Mouse (Mus musculus) midbrain, embryonic 12.5 days (tissue): ENCODE measurements around the gene Prmt3. TPM values are rescaled to one million over a fixed set of nuclear protein-coding genes. Genes with fewer than 3 reads are reported as not detected.
A peak's percentile ranks its signal among the peaks of the same experiment; 100 is the strongest.

Experiments used
- ATAC-seq: fragments of 200-750 bp; cut with Nextera tagmentation; 2 replicates; pipeline ENCODE4 v1.8.0; 2017; ENCODE audit warnings: low read depth, moderate TSS enrichment, moderate library complexity; ENCODE audit not compliant: low FRiP score
- H3K27ac ChIP-seq: fragments of 300-500 bp; sonication (generic); replicated peaks from 2 replicates; pipeline ENCODE4 v1.5.1; 2016; ENCODE audit warnings: mild to moderate bottlenecking
- H3K27me3 ChIP-seq: fragments of 300-500 bp; sonication (generic); 2 replicates; pipeline ENCODE4 v1.6.1; 2016; ENCODE audit warnings: mild to moderate bottlenecking
- H3K36me3 ChIP-seq: fragments of 300-500 bp; sonication (generic); 2 replicates; pipeline ENCODE4 v1.6.1; 2016
- H3K4me1 ChIP-seq: fragments of 300-500 bp; sonication (generic); 2 replicates; pipeline ENCODE4 v1.6.1; 2016
- H3K4me2 ChIP-seq: fragments of 300-500 bp; sonication (generic); replicated peaks from 2 replicates; pipeline ENCODE4 v1.6.1; 2016; ENCODE audit warnings: mild to moderate bottlenecking, moderate library complexity
- H3K4me3 ChIP-seq: fragments of 300-500 bp; sonication (generic); 2 replicates; pipeline ENCODE4 v1.5.1; 2016; ENCODE audit warnings: mild to moderate bottlenecking
- H3K9ac ChIP-seq: fragments of 300-500 bp; sonication (generic); replicated peaks from 2 replicates; pipeline ENCODE4 v1.6.1; 2016; ENCODE audit warnings: mild to moderate bottlenecking, moderate library complexity
- H3K9me3 ChIP-seq: fragments of 300-500 bp; sonication (generic); 2 replicates; pipeline ENCODE4 v1.6.1; 2016; ENCODE audit warnings: mild to moderate bottlenecking
- WGBS: fragments of 180-500 bp; shearing (Covaris S2); methylation state at CpG from one replicate; pipeline ENCODE4 v1.1.7; 2016; 5-methylcytosine and 5-hydroxymethylcytosine counted together
- polyA plus RNA-seq: library from polyadenylated mRNA; unstranded; fragments of >200 nt; fragmentation: Nextera tagmentation; extraction: Ambion mirVana; gene quantifications from 2 replicates; pipeline ENCODE4 v1.2.1, GENCODE M21; 2016

Gene Prmt3
- polyA plus RNA-seq = 74.7 and 78.4 TPM in 2 replicates

- under 1% methylated on average over 72 of the region's 92 CpGs for WGBS
Measured at GRCm38 (mm10) chr7:49778114-49778901, at the start of gene Prmt3. Gene Prmt3 (plus strand): TSS chr7:49778346.

DNA sequence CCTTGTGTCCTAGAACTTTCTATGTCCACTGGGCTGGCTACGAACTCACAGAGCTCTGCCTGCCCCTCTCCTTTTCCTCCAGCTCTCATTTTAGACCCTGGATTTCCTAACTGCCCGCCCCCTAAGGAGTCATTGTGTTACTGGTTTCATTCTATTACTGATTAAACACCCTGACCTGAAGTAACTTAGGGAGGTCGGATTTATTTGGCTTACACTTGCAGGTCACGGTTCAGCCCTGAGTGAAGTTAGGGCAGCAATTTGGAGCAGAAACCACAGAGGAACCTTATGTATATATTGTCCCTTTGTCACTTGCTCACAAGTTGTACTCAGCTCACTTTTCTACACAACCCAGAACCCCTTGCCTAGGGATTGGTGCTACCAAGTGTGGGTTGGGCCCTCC lies 43.8 kb upstream of the Prmt3 start:
- Histone ChIP-seq H3K4me2 (no peak overlapping the region), H3K9me3 (0 out of 2 replicates have a peak, but pooled peaks cover 4% of the 10 kb centered on the region), H3K27me3 (peaks cover 73% of the 10 kb centered on the region), H3K4me3 (no peak overlapping the region), H3K36me3 (no peaks in the 10 kb centered on the region), H3K27ac (no peak overlapping the region), H3K9ac (no peak overlapping the region), H3K4me1 (peaks cover 5% of the 10 kb centered on the region)
- WGBS = 55% methylated on average over 4 of the region's 4 CpGs
- ATAC-seq = no peak

More at GRCm38 (mm10) chr7:49778114-49778901, at the start of gene Prmt3:
- H3K4me1 ChIP-seq = peaks cover 16% of the 10 kb centered on the region
- H3K4me3 ChIP-seq = peak within 1 kb of the TSS; percentile 81
- peaks cover 13% of the 10 kb centered on the region for H3K27me3 ChIP-seq
- peak within 1 kb of the TSS; percentile 72 for H3K27ac ChIP-seq
- H3K9me3 ChIP-seq = no peaks in the 10 kb centered on the region
- H3K36me3 ChIP-seq = peaks cover 18% of the 10 kb centered on the region
- ATAC-seq = peak; percentile 96
- peak within 1 kb of the TSS; percentile 61 for H3K9ac ChIP-seq
- H3K4me2 ChIP-seq = peak within 1 kb of the TSS; percentile 85

GRCm38 (mm10) chr7:49739448-49739847 lies 38.7 kb upstream of the Prmt3 start:
- peaks cover 31% of the 10 kb centered on the region for H3K4me1 ChIP-seq
- peak overlapping the region; percentile 17 for H3K27ac ChIP-seq
- no peak overlapping the region for H3K9ac ChIP-seq
- ATAC-seq = peak; percentile 72
- 29% methylated on average over 8 of the region's 8 CpGs for WGBS
- peaks cover 62% of the 10 kb centered on the region for H3K27me3 ChIP-seq
- no peak overlapping the region for H3K4me3 ChIP-seq
- 0 out of 2 replicates have a peak overlapping the region, but pooled peaks have one; percentile 7 for H3K4me2 ChIP-seq
- H3K9me3 ChIP-seq = 0 out of 2 replicates have a peak, but pooled peaks cover 4% of the 10 kb centered on the region
- H3K36me3 ChIP-seq = no peaks in the 10 kb centered on the region

GRCm38 (mm10) chr7:49741474-49741873 lies 36.7 kb upstream of the Prmt3 start:
- no peak overlapping the region; the same call in 1 of the 2 replicates for H3K4me2 ChIP-seq
- H3K4me3 ChIP-seq = no peak overlapping the region
- H3K27me3 ChIP-seq = peaks cover 73% of the 10 kb centered on the region
- no peak overlapping the region for H3K9ac ChIP-seq
- peaks cover 31% of the 10 kb centered on the region for H3K4me1 ChIP-seq
- 34% methylated on average over 5 of the region's 5 CpGs for WGBS
- no peaks in the 10 kb centered on the region for H3K36me3 ChIP-seq
- 0 out of 2 replicates have a peak, but pooled peaks cover 3% of the 10 kb centered on the region for H3K9me3 ChIP-seq
- peak; percentile 20; the same call in 1 of the 2 replicates for ATAC-seq
- H3K27ac ChIP-seq = peak overlapping the region; percentile 52; the same call in 1 of the 2 replicates

GRCm38 (mm10) chr7:49741923-49742322 lies 36.2 kb upstream of the Prmt3 start:
- no peaks in the 10 kb centered on the region for H3K36me3 ChIP-seq
- 0 out of 2 replicates have a peak overlapping the region, but pooled peaks have one; percentile 52 for H3K27ac ChIP-seq
- H3K4me3 ChIP-seq = no peak overlapping the region
- H3K9ac ChIP-seq = no peak overlapping the region
- 7% methylated on average over 10 of the region's 10 CpGs for WGBS
- no peaks in the 10 kb centered on the region for H3K9me3 ChIP-seq
- peak; percentile 79 for ATAC-seq
- H3K4me1 ChIP-seq = peaks cover 31% of the 10 kb centered on the region
- H3K27me3 ChIP-seq = peaks cover 73% of the 10 kb centered on the region
- H3K4me2 ChIP-seq = no peak overlapping the region; the same call in 1 of the 2 replicates

- peaks cover 70% of the 10 kb centered on the region for H3K27me3 ChIP-seq
- WGBS = 8% methylated on average over 4 of the region's 4 CpGs
Measured at GRCm38 (mm10) chr7:49751148-49751547, 27.0 kb upstream of the Prmt3 start.

DNA sequence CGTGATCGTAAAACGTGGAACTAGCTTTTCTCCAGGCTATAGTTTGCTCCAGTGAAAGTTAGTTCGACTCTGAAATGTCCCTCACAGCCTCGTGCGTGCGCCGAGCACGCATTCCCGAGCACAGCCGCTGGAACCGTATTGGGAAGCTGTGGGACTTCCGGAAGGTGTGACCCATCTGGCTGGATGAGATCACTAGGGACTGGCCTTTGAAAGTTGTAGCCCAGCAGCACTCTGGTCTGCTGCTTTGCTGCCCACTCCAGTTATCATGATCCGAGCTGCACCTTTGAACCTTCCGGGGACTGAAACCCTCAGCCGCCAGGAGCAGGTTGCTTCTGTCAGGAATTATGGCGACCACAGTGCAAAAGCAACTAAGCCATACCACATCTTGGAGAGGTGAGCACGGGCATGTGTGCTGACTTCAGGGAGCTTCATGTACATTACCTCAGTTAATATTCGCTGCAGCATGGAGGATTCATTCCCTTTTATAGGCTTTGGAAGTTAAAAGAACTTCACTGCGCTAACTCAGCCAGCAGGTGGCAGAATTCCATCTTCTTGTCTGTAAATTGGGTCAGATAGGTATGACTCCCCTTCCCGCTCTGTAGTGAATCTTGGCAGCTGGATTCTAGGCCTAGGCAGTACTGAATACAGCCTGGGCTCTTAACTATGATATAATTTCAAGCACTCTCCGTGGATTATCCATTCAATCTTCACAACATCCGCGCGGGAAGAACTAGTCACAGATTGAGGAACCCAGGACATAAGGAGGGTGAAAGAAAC lies 25.2 kb upstream of the Prmt3 start:
- H3K27me3 ChIP-seq = peaks cover 68% of the 10 kb centered on the region
- no peaks in the 10 kb centered on the region for H3K36me3 ChIP-seq
- H3K9me3 ChIP-seq = no peaks in the 10 kb centered on the region
- ATAC-seq = no peak
- H3K4me2 ChIP-seq = peak overlapping the region; percentile 9; the same call in 1 of the 2 replicates
- WGBS = 39% methylated on average over 25 of the region's 25 CpGs
- no peak overlapping the region for H3K9ac ChIP-seq
- no peak overlapping the region for H3K27ac ChIP-seq
- 0 out of 2 replicates have a peak, but pooled peaks cover 2% of the 10 kb centered on the region for H3K4me1 ChIP-seq
- no peak overlapping the region for H3K4me3 ChIP-seq

More at GRCm38 (mm10) chr7:49751148-49751547, 27.0 kb upstream of the Prmt3 start:
- ATAC-seq = no peak
- no peaks in the 10 kb centered on the region for H3K36me3 ChIP-seq
- H3K9ac ChIP-seq = no peak overlapping the region
- H3K4me1 ChIP-seq = 0 out of 2 replicates have a peak, but pooled peaks cover 2% of the 10 kb centered on the region
- H3K9me3 ChIP-seq = no peaks in the 10 kb centered on the region
- no peak overlapping the region for H3K4me2 ChIP-seq
- H3K4me3 ChIP-seq = no peak overlapping the region
- no peak overlapping the region for H3K27ac ChIP-seq

- H3K27me3 ChIP-seq = peaks cover 75% of the 10 kb centered on the region
- H3K36me3 ChIP-seq = no peaks in the 10 kb centered on the region
- H3K4me1 ChIP-seq = peaks cover 5% of the 10 kb centered on the region; the same call in 1 of the 2 replicates
- H3K4me2 ChIP-seq = no peak overlapping the region
- no peak overlapping the region for H3K27ac ChIP-seq
- ATAC-seq = peak; percentile 16; the same call in 1 of the 2 replicates
- H3K9ac ChIP-seq = no peak overlapping the region
- 4% methylated on average over 9 of the region's 9 CpGs for WGBS
- no peak overlapping the region for H3K4me3 ChIP-seq
- no peaks in the 10 kb centered on the region for H3K9me3 ChIP-seq
Measured at GRCm38 (mm10) chr7:49754767-49755166, 23.4 kb upstream of the Prmt3 start.

DNA sequence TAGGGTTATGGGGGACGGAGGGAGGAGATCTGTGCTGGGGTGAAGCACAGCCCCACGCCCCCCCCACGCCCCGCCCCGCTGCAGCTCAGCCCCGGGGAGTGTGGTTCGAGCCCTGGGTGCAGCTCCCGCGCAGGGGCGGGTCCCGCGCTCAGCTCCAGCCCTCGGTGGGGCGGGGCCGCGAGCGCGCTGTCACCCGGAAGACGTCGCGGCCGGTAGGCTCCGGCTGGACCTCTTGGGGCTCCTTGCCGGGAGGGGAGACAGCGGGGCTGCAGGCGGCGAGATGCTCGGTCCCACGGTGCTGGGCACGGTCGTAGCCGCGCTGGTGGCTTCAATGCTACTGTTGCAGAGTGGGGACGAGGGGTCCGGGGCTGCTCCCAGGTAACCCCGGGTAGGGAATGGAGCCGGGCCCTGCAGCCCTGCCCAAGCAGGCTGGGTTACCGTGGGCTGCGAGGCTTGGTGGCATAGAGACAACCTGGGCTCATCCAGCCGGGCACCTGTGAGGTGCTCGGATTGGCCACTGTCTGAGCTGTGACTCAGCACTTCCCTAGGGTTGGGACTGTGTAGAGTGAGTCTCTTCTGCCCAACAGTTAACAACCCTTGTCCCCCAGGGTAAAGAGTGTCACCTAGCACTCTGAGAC lies 19.1 kb upstream of the Prmt3 start, which contains the start of gene Htatip2:
Gene Htatip2, plus strand, starts transcription at position 182 of the 638 bp plus-strand sequence.
- WGBS = 2% methylated on average over 41 of the region's 42 CpGs
- Histone ChIP-seq H3K36me3 (no peaks in the 10 kb centered on the region), H3K9me3 (no peaks in the 10 kb centered on the region), H3K4me2 (peak within 1 kb of the TSS; percentile 71), H3K27ac (no peak within 1 kb of the TSS), H3K4me1 (peaks cover 5% of the 10 kb centered on the region; the same call in 1 of the 2 replicates), H3K9ac (peak within 1 kb of the TSS; percentile 54), H3K4me3 (peak within 1 kb of the TSS; percentile 45), H3K27me3 (peaks cover 80% of the 10 kb centered on the region)
- peak; percentile 64 for ATAC-seq

- H3K27me3 ChIP-seq = peaks cover 76% of the 10 kb centered on the region
- ATAC-seq = no peak
Measured at GRCm38 (mm10) chr7:49762605-49763004, 15.5 kb upstream of the Prmt3 start.

DNA sequence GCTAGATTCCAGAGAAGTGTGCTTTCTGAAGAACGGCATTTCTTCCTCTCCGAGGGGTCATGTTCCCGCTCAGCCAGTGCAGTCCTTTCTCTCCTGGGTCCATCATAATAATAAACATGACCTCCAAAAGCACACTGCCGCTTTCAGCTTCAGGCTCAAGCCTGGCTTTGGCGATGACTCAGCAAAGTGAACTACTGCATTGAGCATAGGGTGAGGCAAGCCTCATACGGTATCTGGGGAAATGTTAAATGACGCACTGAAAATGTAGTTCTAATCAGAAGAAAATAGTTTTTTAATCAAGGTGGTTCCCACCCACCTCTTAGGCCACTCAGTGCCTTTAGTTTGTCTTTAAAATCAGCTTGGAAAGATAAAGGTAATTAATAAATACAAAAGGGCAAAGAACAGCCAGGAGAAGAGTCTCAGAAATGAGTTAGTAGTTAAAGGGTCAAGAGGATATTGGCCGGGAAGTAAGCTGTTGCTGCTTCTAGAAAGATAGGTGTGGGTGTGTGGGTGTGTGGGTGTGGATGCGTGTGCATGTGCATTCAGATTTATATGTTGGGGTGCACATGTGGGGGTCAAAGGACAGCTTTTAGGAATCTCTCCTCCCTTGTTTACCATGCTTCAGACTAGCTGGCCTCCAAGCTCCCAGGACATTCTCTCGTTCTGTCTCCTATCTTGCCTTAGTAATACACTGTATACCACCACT lies 14.0 kb upstream of the Prmt3 start:
- no peak overlapping the region for H3K27ac ChIP-seq
- H3K27me3 ChIP-seq = peaks cover 60% of the 10 kb centered on the region
- H3K4me2 ChIP-seq = no peak overlapping the region
- H3K9me3 ChIP-seq = no peaks in the 10 kb centered on the region
- H3K36me3 ChIP-seq = no peaks in the 10 kb centered on the region
- ATAC-seq = no peak
- peaks cover 6% of the 10 kb centered on the region; the same call in 1 of the 2 replicates for H3K4me1 ChIP-seq
- H3K4me3 ChIP-seq = no peak overlapping the region
- 73% methylated on average over 10 of the region's 10 CpGs for WGBS
- H3K9ac ChIP-seq = no peak overlapping the region

More at GRCm38 (mm10) chr7:49762605-49763004, 15.5 kb upstream of the Prmt3 start:
- whole genome bisulfite sequencing = 79% methylated on average over 13 of the region's 13 CpGs
- H3K9ac ChIP-seq = no peak overlapping the region
- H3K4me3 ChIP-seq = no peak overlapping the region
- no peak overlapping the region for H3K4me2 ChIP-seq
- peaks cover 3% of the 10 kb centered on the region; the same call in 1 of the 2 replicates for H3K4me1 ChIP-seq
- H3K36me3 ChIP-seq = no peaks in the 10 kb centered on the region
- no peaks in the 10 kb centered on the region for H3K9me3 ChIP-seq
- no peak overlapping the region for H3K27ac ChIP-seq
